Mouse (Mus musculus): Measurements from ENCODE around the gene Atcay. TPM values are rescaled to one million over a fixed set of nuclear protein-coding genes. Genes with fewer than 3 reads are reported as not detected.
A peak's percentile ranks its signal among the peaks of the same experiment; 100 is the strongest.
"Not testable (repeated sequence)": the region's sequence is repeated elsewhere in the genome, so short reads cannot be mapped to it uniquely, and the experiment has no call there.

Atcay gene
- polyA plus RNA-seq, 1 experiment from 2014 or later = 56.6 TPM

DNA sequence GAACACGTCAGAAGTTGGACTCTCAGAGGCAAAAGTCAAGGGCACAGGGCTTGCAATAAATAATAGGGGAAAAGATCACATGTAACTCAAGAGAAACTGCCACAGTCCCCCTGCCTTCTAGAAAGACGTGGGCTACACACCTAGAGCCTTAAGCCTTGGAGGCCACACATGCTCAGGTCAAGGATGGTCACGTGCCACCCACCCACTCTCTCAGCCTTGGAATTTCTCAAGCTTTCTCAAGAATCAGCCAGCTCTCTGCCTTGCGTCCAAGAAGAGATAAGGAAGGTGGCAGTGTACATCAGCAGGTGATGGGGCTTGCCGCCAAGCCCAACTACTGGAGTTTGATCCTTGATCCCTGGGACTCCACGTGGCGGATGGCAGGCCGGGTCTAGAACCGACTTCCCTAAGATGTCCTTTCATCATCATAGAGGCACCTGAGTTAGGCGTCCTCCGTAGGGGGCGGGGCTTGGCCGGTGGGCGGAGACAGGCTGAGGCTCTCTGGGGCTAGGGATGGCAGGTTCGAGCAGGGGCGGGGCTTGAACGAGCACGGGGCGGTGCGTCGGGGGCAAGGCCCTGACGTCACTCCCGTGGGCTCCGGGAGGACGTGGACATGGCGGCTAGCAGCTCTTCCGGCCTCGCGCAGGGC lies 2.1 kb upstream of the Atcay start, which contains the start of gene Zfr2:
Zfr2 (plus strand) TSS at position 576 of the 646 bp plus-strand sequence.
- H3K9ac ChIP-seq (ENCODE audit: low read length) = peak within 1 kb of the TSS; percentile 78
- H3K27me3 ChIP-seq (replicated peaks; ENCODE audit: control insufficient read depth, insufficient read depth, low read length) = no peaks in the 10 kb centered on the region
- peak within 1 kb of the TSS; percentile 55 for H3K4me2 ChIP-seq (ENCODE audit: low read length)
- H3K9me3 ChIP-seq (replicated peaks; ENCODE audit: control insufficient read depth, low read length) = no peaks in the 10 kb centered on the region
- H3K4me1 ChIP-seq (ENCODE audit: control insufficient read depth, insufficient read depth, low read length) = peaks cover 17% of the 10 kb centered on the region; the same call in 1 of the 2 replicates
- DNase-seq (ENCODE audit: low spot score) (peak; percentile 86), ATAC-seq (peak; percentile 76)
- H3K27ac ChIP-seq (ENCODE audit: low read depth, low read length) = no peak within 1 kb of the TSS
- H3K4me3 ChIP-seq (ENCODE audit: low read depth, low read length) = peak within 1 kb of the TSS; percentile 57
- 9% methylated on average over 27 of the region's 29 CpGs for WGBS
- H3K36me3 ChIP-seq (ENCODE audit: control insufficient read depth, insufficient read depth, low read length) = no peaks in the 10 kb centered on the region

DNA sequence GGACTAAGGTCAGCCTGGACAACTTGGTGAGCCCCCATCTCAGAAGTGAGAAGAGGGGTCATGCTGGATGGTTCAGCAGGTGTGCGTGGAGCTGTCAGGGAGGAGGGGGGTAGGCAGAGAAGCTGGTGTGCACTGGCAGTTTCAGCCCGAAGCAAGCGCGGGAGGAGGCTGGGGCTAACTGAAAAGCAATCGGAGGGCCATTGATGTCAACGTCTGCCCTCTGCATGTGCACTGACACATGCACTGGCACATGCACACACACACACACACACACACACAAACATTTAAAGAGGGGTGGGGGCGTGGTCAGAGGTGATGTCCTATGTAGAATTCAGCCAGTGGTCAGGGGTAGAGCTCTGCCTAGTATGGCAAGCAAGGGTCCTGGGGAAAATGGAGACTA lies 803 bp upstream of the Atcay start:
- 0 out of 2 replicates have a peak overlapping the region, but pooled peaks have one; percentile 64 for H3K4me3 ChIP-seq (ENCODE audit: low read depth, low read length)
- no peaks in the 10 kb centered on the region for H3K9me3 ChIP-seq (replicated peaks; ENCODE audit: control insufficient read depth, low read length)
- no peaks in the 10 kb centered on the region for H3K36me3 ChIP-seq (ENCODE audit: control insufficient read depth, insufficient read depth, low read length)
- DNase-seq (ENCODE audit: low spot score) = no peak
- H3K4me1 ChIP-seq (ENCODE audit: control insufficient read depth, insufficient read depth, low read length) = peaks cover 17% of the 10 kb centered on the region; the same call in 1 of the 2 replicates
- H3K27ac ChIP-seq (ENCODE audit: low read depth, low read length) = peak overlapping the region; percentile 92; the same call in 1 of the 2 replicates
- ATAC-seq = no peak
- 46% methylated on average over 7 of the region's 7 CpGs for WGBS
- H3K27me3 ChIP-seq (replicated peaks; ENCODE audit: control insufficient read depth, insufficient read depth, low read length) = no peaks in the 10 kb centered on the region
- H3K4me2 ChIP-seq (ENCODE audit: low read length) = peak overlapping the region; percentile 76
- H3K9ac ChIP-seq (ENCODE audit: low read length) = peak overlapping the region; percentile 91; the same call in 1 of the 2 replicates

DNA sequence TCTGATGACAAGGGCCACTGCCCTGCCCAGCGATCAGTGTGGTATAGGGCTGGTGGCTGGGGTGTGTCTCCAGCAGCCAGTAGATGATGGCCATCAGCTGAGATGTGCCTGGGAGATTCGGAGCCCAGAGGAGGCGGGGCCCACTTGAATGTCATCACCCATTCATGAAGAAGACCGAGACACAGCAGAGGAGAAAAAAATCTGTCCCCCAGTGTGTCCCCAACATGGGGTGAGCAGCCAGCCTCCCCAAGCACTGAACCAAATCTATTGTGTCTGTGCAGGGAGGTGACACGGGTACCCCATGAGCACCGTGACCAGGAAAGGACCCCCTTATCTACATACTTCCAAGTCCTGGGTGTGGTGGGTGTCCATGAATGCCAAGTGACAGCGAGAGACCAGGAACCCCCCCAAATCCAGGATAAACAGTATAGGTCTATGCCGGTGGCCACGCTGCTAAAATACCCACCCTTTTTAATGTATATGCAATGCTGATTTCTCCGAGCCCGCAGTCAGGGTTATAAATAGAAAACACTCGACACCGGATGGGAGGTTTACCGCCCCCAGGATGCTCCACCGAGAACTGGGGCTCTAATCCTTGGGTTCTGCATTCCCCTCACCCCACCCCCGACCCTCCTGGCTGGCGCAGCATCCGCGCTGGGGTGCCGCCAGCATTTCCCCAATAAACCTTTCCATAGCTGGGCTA lies 747 bp downstream of the Atcay start:
- WGBS = 12% methylated on average over 20 of the region's 20 CpGs
- H3K27me3 ChIP-seq (replicated peaks; ENCODE audit: control insufficient read depth, insufficient read depth, low read length) = no peaks in the 10 kb centered on the region
- DNase-seq (ENCODE audit: low spot score) (peak; percentile 37), ATAC-seq (peak; percentile 14; the same call in 1 of the 2 replicates)
- H3K9me3 ChIP-seq (replicated peaks; ENCODE audit: control insufficient read depth, low read length) = no peaks in the 10 kb centered on the region
- H3K36me3 ChIP-seq (ENCODE audit: control insufficient read depth, insufficient read depth, low read length) = peaks cover 5% of the 10 kb centered on the region; the same call in 1 of the 2 replicates
- H3K4me2 ChIP-seq (ENCODE audit: low read length) = peak overlapping the region; percentile 76
- peak overlapping the region; percentile 91 for H3K9ac ChIP-seq (ENCODE audit: low read length)
- H3K4me1 ChIP-seq (ENCODE audit: control insufficient read depth, insufficient read depth, low read length) = peaks cover 17% of the 10 kb centered on the region; the same call in 1 of the 2 replicates
- H3K27ac ChIP-seq (ENCODE audit: low read depth, low read length) = peak overlapping the region; percentile 92
- peak overlapping the region; percentile 64 for H3K4me3 ChIP-seq (ENCODE audit: low read depth, low read length)

DNA sequence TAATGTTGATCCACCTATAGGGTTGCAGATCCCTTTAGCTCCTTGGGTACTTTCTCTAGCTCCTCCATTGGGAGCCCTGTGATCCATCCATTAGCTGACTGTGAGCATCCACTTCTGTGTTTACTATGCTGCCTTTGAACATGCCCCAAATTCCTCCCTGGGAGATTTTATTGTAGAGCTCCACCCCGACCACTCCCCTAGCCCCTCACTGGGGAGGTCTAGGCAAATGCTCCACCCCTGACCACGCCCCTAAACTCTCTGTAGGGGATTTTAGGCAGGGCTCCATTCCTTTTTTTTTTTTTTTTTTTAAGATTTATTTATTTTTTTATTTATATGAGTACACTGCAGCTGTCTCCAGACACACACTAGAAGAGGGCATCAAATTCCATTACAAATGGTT lies 6.9 kb downstream of the Atcay start:
- not testable (repeated sequence) for DNase-seq (ENCODE audit: low spot score); H3K4me1 ChIP-seq (ENCODE audit: control insufficient read depth, insufficient read depth, low read length); H3K4me3 ChIP-seq (ENCODE audit: low read depth, low read length); H3K9ac ChIP-seq (ENCODE audit: low read length); H3K4me2 ChIP-seq (ENCODE audit: low read length); ATAC-seq; H3K27ac ChIP-seq (ENCODE audit: low read depth, low read length); H3K9me3 ChIP-seq (replicated peaks; ENCODE audit: control insufficient read depth, low read length); H3K27me3 ChIP-seq (replicated peaks; ENCODE audit: control insufficient read depth, insufficient read depth, low read length)
- peaks cover 50% of the 10 kb centered on the region for H3K36me3 ChIP-seq (ENCODE audit: control insufficient read depth, insufficient read depth, low read length)
- 56% methylated on average over 2 of the region's 2 CpGs for WGBS

DNA sequence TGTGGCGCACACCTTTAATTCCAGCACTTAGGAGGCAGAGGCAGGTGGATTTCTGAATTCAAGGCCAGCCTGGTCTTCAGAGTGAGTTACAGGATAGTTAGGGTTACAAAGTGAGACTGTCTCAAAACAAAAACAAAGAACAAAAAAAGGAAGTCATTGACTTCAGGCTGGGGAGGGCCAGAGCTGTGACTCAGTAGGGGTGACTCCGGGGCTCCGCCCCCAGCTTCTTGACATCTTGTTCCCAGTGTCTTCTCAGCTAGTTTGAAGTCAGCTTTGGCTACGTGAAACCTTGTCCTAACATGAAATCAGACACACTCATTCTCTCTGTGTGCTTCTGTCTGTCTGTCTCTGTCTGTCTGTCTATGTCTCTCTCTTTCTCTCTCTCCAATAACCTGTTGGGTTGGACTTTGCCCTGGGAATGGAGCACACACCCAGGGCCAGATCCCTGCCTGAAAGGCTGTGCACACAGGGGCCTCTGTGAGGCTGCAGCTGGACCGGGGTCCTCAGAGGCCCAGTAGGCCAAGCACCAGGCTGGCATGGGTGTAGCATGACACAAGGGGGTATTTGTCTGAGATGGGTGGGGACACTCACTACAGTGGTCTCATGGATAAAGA lies 9.1 kb downstream of the Atcay start:
- no peak for DNase-seq (ENCODE audit: low spot score)
- Histone ChIP-seq H3K4me2 (ENCODE audit: low read length) (no peak overlapping the region), H3K9ac (ENCODE audit: low read length) (no peak overlapping the region), H3K27me3 (replicated peaks; ENCODE audit: control insufficient read depth, insufficient read depth, low read length) (no peaks in the 10 kb centered on the region), H3K36me3 (ENCODE audit: control insufficient read depth, insufficient read depth, low read length) (peaks cover 64% of the 10 kb centered on the region), H3K4me3 (ENCODE audit: low read depth, low read length) (no peak overlapping the region), H3K9me3 (replicated peaks; ENCODE audit: control insufficient read depth, low read length) (no peaks in the 10 kb centered on the region), H3K27ac (ENCODE audit: low read depth, low read length) (no peak overlapping the region), H3K4me1 (ENCODE audit: control insufficient read depth, insufficient read depth, low read length) (no peaks in the 10 kb centered on the region)
- ATAC-seq = no peak
- WGBS = 89% methylated on average over 5 of the region's 5 CpGs

DNA sequence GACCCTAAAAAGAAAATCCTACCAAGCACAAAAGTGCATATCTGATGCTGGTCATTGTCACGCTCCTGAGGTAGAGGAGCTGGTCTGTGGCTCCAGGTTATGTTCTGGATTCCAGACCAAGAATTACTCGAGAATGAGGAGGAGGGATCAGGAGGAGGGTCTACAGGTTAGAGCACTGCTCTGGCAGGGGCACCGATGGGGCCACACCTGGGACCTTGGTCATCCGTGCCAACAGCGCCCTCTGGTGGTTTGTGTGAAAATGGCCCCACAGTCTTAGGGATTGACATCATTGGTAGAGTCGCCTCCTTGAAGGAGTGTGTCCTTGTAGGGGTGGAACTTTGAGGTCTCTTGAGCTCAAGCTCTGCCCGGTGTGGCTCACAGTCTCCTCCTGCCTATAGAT lies 12.7 kb downstream of the Atcay start:
- DNase-seq (ENCODE audit: low spot score) (peak; percentile 49), ATAC-seq (0 out of 2 replicates have a peak, but pooled peaks have one; percentile 23)
- Histone ChIP-seq H3K9me3 (replicated peaks; ENCODE audit: control insufficient read depth, low read length) (no peaks in the 10 kb centered on the region), H3K4me2 (ENCODE audit: low read length) (no peak overlapping the region), H3K27me3 (replicated peaks; ENCODE audit: control insufficient read depth, insufficient read depth, low read length) (no peaks in the 10 kb centered on the region), H3K27ac (ENCODE audit: low read depth, low read length) (no peak overlapping the region), H3K36me3 (ENCODE audit: control insufficient read depth, insufficient read depth, low read length) (peaks cover 70% of the 10 kb centered on the region), H3K9ac (ENCODE audit: low read length) (no peak overlapping the region), H3K4me3 (ENCODE audit: low read depth, low read length) (no peak overlapping the region), H3K4me1 (ENCODE audit: control insufficient read depth, insufficient read depth, low read length) (no peaks in the 10 kb centered on the region)
- 41% methylated on average over 7 of the region's 7 CpGs for WGBS

DNA sequence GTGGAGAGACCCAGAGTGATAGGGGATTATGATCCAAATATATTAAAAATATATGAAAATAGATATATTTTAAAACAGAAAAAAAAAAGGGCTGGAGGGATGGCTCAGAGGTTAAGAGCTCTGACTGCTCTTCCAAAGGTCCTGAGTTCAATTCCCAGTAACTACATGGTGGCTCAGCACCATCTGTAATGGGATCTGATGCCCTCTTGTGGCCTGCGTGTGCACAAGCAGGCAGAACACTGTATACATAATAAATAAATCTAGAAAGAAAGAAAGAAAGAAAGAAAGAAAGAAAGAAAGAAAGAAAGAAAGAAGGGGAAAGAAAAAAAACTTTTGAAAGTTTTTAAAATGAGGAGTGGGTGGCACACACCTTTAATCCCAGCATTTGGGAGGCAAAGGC lies 13.4 kb downstream of the Atcay start:
- not testable (repeated sequence) for H3K4me3 ChIP-seq (ENCODE audit: low read depth, low read length); H3K27me3 ChIP-seq (replicated peaks; ENCODE audit: control insufficient read depth, insufficient read depth, low read length); H3K27ac ChIP-seq (ENCODE audit: low read depth, low read length); H3K9me3 ChIP-seq (replicated peaks; ENCODE audit: control insufficient read depth, low read length); ATAC-seq; H3K4me1 ChIP-seq (ENCODE audit: control insufficient read depth, insufficient read depth, low read length); H3K9ac ChIP-seq (ENCODE audit: low read length); H3K4me2 ChIP-seq (ENCODE audit: low read length)
- WGBS = 15% methylated on average over 1 of the region's 1 CpGs
- peak; percentile 25 for DNase-seq (ENCODE audit: low spot score)
- peaks cover 71% of the 10 kb centered on the region for H3K36me3 ChIP-seq (ENCODE audit: control insufficient read depth, insufficient read depth, low read length)

DNA sequence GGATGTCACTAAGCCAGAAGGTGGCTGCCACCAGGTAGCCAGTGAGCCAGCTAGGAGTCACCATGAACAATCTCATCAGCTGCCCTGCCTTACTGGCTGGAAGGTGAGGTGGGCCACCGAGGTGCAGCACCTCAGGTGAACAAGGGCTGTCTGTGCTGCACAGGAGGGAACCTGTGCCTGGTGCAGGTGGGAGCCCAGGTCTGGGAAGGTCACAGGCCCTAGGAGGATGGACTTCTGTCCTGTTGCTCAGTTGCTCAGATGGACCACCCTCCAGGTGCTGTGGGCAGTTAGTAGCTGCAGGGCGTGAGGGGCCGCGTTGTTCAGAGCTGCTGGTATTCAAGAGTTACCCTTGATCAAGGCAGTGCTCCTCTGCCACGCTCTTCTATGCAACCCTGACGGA lies 13.8 kb downstream of the Atcay start:
- Histone ChIP-seq H3K36me3 (ENCODE audit: control insufficient read depth, insufficient read depth, low read length) (peaks cover 74% of the 10 kb centered on the region), H3K27ac (ENCODE audit: low read depth, low read length) (no peak overlapping the region), H3K4me1 (ENCODE audit: control insufficient read depth, insufficient read depth, low read length) (no peaks in the 10 kb centered on the region), H3K9ac (ENCODE audit: low read length) (no peak overlapping the region), H3K27me3 (replicated peaks; ENCODE audit: control insufficient read depth, insufficient read depth, low read length) (no peaks in the 10 kb centered on the region), H3K4me3 (ENCODE audit: low read depth, low read length) (no peak overlapping the region), H3K4me2 (ENCODE audit: low read length) (no peak overlapping the region), H3K9me3 (replicated peaks; ENCODE audit: control insufficient read depth, low read length) (no peaks in the 10 kb centered on the region)
- DNase-seq (ENCODE audit: low spot score) (no peak), ATAC-seq (no peak)
- WGBS = 87% methylated on average over 6 of the region's 6 CpGs
